Mouse (Mus musculus) forebrain, embryonic 10.5 days (tissue): ENCODE measurements around the gene Hoxc11. TPM values are rescaled to one million over a fixed set of nuclear protein-coding genes. Genes with fewer than 3 reads are reported as not detected.

Experiments
- DNase-seq: peaks from one replicate; pipeline ENCODE4 v3.0.0-alpha.2; 2017; ENCODE audit warnings: low spot score; ENCODE audit errors: extremely low spot score
- H3K27ac ChIP-seq: fragments of 300-500 bp; sonication (generic); 2 replicates; pipeline ENCODE4 v1.5.1; 2016; ENCODE audit warnings: mild to moderate bottlenecking
- H3K27me3 ChIP-seq: fragments of 300-500 bp; sonication (generic); 2 replicates; pipeline ENCODE4 v1.6.1; 2016; ENCODE audit warnings: mild to moderate bottlenecking; ENCODE audit not compliant: poor library complexity, severe bottlenecking
- H3K36me3 ChIP-seq: fragments of 300-500 bp; sonication (generic); replicated peaks from 2 replicates; pipeline ENCODE4 v1.6.1; 2016; ENCODE audit warnings: mild to moderate bottlenecking, moderate library complexity
- H3K4me1 ChIP-seq: fragments of 300-500 bp; sonication (generic); 2 replicates; pipeline ENCODE4 v1.6.1; 2016
- H3K4me3 ChIP-seq: fragments of 300-500 bp; sonication (generic); 2 replicates; pipeline ENCODE4 v1.5.1; 2016; ENCODE audit warnings: mild to moderate bottlenecking, moderate library complexity
- H3K9me3 ChIP-seq: fragments of 300-500 bp; sonication (generic); 2 replicates; pipeline ENCODE4 v1.6.1; 2016; ENCODE audit warnings: mild to moderate bottlenecking, moderate library complexity
- WGBS: fragments of 180-500 bp; shearing (Covaris S2); methylation state at CpG from one replicate; pipeline ENCODE4 v1.1.7; 2016; 5-methylcytosine and 5-hydroxymethylcytosine counted together
- polyA plus RNA-seq: library from polyadenylated mRNA; unstranded; fragments of >200 nt; fragmentation: Nextera tagmentation; extraction: Ambion mirVana; gene quantifications from 2 replicates; pipeline ENCODE4 v1.2.1, GENCODE M21; 2016

Gene Hoxc11
- polyA plus RNA-seq, 1 experiment from 2014 or later = not detected

DNA sequence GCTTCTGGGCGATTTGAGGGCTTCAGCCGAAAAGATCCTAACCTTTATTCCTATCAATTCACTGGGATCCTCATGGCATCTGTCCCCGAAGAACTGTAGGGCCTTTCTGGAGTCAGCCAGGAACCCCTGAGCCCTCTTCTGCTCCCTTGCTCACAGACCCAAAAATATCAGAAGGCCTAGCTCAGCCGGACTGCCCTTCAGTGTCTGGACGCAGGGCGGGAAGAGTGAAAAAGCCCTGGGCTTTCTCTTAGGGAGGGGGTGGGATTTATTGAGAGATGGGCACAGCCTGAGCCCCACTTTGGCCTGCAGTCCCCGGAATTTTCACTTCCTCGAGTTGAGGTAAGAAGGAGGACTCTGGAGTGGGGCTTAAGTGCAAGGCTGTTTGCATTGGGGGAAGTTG is 9.0 kb downstream of the Hoxc11 start:
- peaks cover 6% of the 10 kb centered on the region for H3K4me1 ChIP-seq
- no peak overlapping the region for H3K4me3 ChIP-seq
- 4% methylated on average over 8 of the region's 8 CpGs for WGBS
- H3K27ac ChIP-seq = no peak overlapping the region
- H3K27me3 ChIP-seq = peaks cover 100% of the 10 kb centered on the region
- no peak for DNase-seq
- no peaks in the 10 kb centered on the region for H3K36me3 ChIP-seq
- no peaks in the 10 kb centered on the region for H3K9me3 ChIP-seq

DNA sequence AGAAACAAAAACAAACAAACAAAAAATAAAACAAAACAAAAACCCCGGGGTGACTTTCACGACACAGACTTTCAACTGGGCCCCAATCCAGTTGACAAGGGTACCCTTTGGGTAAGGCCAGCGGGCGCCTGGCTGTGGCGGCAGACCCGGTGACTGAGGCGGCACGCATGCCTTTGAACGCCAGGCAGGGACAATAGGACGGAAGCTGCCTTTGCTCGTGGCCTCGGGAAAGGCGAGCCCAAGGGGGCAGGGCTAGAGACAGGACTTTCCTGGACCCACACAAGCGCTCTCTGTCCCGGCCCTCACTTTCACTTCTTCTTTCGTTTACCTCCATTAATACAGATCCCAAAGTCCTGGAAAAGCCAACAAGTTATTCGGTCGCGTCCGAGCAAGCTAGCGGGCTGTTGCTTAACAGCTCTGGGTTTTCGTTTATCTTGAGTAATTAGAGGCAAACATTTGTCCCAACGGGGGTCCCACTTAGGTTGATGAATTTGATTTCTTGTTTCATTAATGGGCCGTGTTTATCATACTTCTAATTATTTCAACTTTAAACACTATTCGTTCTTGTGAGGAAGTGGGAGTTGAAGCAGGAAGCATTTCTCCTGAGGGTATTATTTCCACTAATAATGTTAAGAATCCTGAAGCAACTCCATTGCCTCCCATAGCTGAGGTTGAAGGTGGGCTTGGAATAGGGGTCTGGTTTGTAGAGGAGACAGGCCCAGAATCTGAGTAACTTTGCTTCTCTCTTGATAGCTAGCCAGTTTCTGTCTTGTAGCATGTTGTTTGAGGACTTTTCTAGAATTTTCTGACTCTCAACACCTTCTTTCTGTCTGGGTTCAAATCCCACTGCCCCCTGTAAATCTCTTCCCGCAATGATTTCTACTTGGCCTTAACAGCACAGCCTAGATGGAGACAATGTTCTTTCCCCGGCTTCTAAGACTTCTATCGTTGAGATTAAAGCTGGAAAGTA is 9.7 kb downstream of the Hoxc11 start:
- H3K27ac ChIP-seq = no peak overlapping the region
- H3K4me1 ChIP-seq = peaks cover 6% of the 10 kb centered on the region
- peaks cover 100% of the 10 kb centered on the region for H3K27me3 ChIP-seq
- no peaks in the 10 kb centered on the region for H3K36me3 ChIP-seq
- H3K9me3 ChIP-seq = no peaks in the 10 kb centered on the region
- whole genome bisulfite sequencing = 1% methylated on average over 28 of the region's 28 CpGs
- H3K4me3 ChIP-seq = no peak overlapping the region
- peak; percentile 71 for DNase-seq

- WGBS = 2% methylated on average over 26 of the region's 26 CpGs
- Histone ChIP-seq H3K27ac (no peak overlapping the region), H3K27me3 (peaks cover 100% of the 10 kb centered on the region), H3K4me1 (peaks cover 6% of the 10 kb centered on the region), H3K4me3 (no peak overlapping the region), H3K9me3 (no peaks in the 10 kb centered on the region), H3K36me3 (no peaks in the 10 kb centered on the region)
- no peak for DNase-seq
Observed at GRCm38 (mm10) chr15:102965003-102965891, 11.0 kb downstream of the Hoxc11 start.

- peak overlapping the region; percentile 23; the same call in 1 of the 2 replicates for H3K4me3 ChIP-seq
- peak; percentile 85 for DNase-seq
- WGBS = 2% methylated on average over 30 of the region's 30 CpGs
Observed at GRCm38 (mm10) chr15:102965892-102966775, 11.9 kb downstream of the Hoxc11 start.

DNA sequence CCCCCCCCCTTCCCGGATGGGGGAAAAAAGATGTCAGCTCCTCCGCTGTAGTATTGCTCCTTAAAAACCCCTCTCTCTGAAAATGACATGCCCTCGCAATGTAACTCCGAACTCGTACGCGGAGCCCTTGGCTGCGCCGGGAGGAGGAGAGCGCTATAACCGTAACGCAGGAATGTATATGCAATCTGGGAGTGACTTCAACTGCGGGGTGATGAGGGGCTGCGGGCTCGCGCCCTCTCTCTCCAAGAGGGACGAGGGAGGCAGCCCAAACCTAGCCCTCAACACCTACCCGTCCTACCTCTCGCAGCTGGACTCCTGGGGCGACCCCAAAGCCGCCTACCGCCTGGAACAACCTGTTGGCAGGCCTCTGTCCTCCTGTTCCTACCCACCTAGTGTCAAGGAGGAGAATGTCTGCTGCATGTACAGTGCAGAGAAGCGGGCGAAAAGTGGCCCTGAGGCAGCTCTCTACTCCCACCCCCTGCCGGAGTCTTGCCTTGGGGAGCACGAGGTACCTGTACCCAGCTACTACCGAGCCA is 12.6 kb downstream of the Hoxc11 start, which contains the start of gene Hoxc10:
Gene Hoxc10 (plus strand): TSS at position 21 of the 536 bp plus-strand sequence.
- Histone ChIP-seq H3K9me3 (no peaks in the 10 kb centered on the region), H3K27ac (no peak within 1 kb of the TSS), H3K4me3 (peak within 1 kb of the TSS; percentile 23; the same call in 1 of the 2 replicates), H3K4me1 (peaks cover 6% of the 10 kb centered on the region), H3K36me3 (no peaks in the 10 kb centered on the region), H3K27me3 (peaks cover 100% of the 10 kb centered on the region)
- 2% methylated on average over 27 of the region's 27 CpGs for WGBS
- DNase-seq = no peak

More at GRCm38 (mm10) chr15:102965892-102966775, 11.9 kb downstream of the Hoxc11 start:
- Histone ChIP-seq H3K27me3 (peaks cover 100% of the 10 kb centered on the region), H3K4me1 (peaks cover 6% of the 10 kb centered on the region), H3K9me3 (no peaks in the 10 kb centered on the region), H3K27ac (no peak overlapping the region), H3K36me3 (no peaks in the 10 kb centered on the region)

- no peak within 1 kb of the TSS for H3K27ac ChIP-seq
- H3K27me3 ChIP-seq = peaks cover 100% of the 10 kb centered on the region
- peaks cover 6% of the 10 kb centered on the region for H3K4me1 ChIP-seq
- H3K9me3 ChIP-seq = no peaks in the 10 kb centered on the region
- peak within 1 kb of the TSS; percentile 23; the same call in 1 of the 2 replicates for H3K4me3 ChIP-seq
- WGBS = 3% methylated on average over 12 of the region's 12 CpGs
- no peak for DNase-seq
- H3K36me3 ChIP-seq = no peaks in the 10 kb centered on the region
Observed at GRCm38 (mm10) chr15:102967312-102967510, 13.0 kb downstream of the Hoxc11 start, which contains the start of gene Hoxc5. Hoxc5 (plus strand) TSS chr15:102967443.

DNA sequence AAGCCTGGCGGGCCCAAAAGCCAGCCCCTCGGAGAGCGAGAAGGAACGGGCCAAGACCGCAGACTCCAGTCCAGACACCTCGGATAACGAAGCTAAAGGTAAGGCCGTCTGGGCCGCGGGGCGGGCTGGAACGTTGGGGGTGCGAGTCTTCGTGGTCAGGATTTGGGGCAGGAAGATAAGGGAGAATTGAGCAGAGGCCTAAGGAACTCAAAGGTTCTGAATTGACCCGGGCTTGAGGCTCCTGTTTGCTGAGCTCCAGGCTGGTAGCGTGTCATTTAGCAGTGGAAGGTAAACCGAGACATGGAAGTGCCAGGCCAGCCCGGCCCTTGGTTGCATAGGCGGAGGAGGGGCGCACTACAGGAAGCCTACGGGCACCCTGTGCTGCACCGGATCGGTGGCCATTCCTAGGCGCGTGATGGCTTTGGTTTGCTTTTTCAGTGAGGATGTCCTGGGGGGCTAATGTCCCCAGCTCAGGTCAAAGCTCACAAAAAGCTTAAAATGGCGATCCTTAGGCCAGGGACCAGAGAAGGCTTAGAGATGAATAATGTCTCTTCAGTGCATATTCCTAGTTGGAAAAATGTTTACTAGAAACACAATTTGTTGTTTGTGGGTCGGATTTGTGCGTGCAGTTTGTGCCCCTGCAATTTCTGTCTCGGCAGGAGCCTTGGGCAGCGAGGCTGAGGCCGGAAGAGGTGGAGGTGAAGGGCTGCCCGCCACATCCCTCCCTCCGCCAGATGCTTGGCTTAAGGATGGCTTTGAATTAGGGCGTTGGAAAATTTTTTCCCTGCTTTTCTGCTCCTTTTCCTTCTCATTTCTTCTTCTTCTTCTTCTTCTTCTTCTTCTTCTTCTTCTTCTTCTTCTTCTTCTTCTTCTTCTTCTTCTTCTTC is 13.5 kb downstream of the Hoxc11 start:
- no peak for DNase-seq

DNA sequence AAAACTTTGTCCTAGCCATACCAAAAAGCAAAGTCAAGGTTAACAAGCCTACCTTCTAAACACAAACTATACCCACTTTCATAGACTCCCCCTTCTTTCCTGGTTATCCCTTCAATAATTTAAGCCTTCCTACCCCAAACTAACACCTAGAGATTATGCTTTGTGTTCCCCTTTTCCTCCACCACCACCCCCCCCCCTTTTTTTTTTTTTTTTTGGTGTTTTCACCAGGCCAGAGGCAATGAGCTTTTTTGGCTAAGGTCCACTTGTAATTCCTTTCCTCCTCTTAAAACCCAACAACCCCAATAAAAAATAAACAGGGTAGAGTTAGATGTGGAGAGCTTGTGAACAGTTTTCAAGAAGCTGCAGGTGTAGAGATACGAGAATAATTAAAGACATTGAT is 15.1 kb downstream of the Hoxc11 start:
- no peak overlapping the region for H3K4me3 ChIP-seq
- H3K9me3 ChIP-seq = no peaks in the 10 kb centered on the region
- no peak for DNase-seq
- no peaks in the 10 kb centered on the region for H3K36me3 ChIP-seq
- peaks cover 6% of the 10 kb centered on the region for H3K4me1 ChIP-seq
- no peak overlapping the region for H3K27ac ChIP-seq
- 43% methylated on average over 1 of the region's 1 CpGs for WGBS
- H3K27me3 ChIP-seq = peaks cover 100% of the 10 kb centered on the region

More for the DNA sequence above, 13.5 kb downstream of the Hoxc11 start:
- Histone ChIP-seq H3K27me3 (peaks cover 100% of the 10 kb centered on the region), H3K4me1 (peaks cover 6% of the 10 kb centered on the region), H3K27ac (no peak overlapping the region), H3K9me3 (no peaks in the 10 kb centered on the region), H3K4me3 (no peak overlapping the region), H3K36me3 (no peaks in the 10 kb centered on the region)
- 2% methylated on average over 34 of the region's 34 CpGs for WGBS

GRCm38 (mm10) chr15:102970740-102971139 is 16.5 kb downstream of the Hoxc11 start:
- Histone ChIP-seq H3K4me1 (peaks cover 6% of the 10 kb centered on the region), H3K27me3 (peaks cover 100% of the 10 kb centered on the region), H3K9me3 (no peaks in the 10 kb centered on the region), H3K4me3 (no peak overlapping the region), H3K36me3 (no peaks in the 10 kb centered on the region), H3K27ac (no peak overlapping the region)
- 1% methylated on average over 12 of the region's 12 CpGs for WGBS
- no peak for DNase-seq

DNA sequence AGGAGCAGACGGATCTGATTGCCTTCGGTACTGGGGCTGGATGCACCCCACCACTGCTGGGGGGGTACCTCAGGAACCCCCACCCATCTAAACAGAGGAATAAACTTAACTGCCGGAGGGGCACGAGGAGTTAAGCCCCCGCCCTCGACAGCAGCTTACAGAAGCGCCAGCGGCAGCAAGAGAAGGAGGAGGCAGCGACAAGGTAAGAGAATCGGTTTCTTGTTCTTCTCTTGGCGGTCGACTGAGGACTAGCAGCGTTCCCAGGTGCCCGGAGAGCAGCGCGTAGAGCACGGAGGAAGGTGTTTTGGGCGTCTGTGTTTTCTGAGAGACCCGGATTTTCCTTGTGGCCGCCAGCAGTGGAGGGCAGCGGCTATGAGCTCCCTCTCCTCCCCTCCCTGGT is 18.0 kb downstream of the Hoxc11 start:
- Histone ChIP-seq H3K4me3 (no peak overlapping the region), H3K4me1 (no peaks in the 10 kb centered on the region), H3K36me3 (no peaks in the 10 kb centered on the region), H3K9me3 (no peaks in the 10 kb centered on the region), H3K27me3 (peaks cover 100% of the 10 kb centered on the region), H3K27ac (no peak overlapping the region)
- WGBS = 1% methylated on average over 21 of the region's 21 CpGs
- no peak for DNase-seq

DNA sequence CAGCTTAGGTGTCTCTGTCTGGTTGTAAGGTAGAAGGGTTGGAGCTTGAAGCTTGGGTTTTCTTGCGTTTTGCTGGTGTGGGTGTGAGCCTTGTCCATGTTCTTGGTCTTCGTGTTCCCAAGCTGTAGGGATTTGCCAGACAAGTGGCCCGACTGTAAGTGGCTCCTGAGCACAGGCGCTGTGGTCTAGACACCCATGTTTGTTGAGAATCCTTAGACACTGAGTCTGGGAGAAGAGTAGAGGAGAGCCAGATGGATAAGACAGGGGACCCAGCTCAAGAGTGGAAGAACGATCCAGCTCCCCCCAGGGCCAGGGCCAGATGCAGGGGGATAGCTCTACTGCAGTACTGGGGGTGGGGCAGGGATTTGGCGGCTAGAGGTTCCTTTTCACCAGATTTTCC is 18.5 kb downstream of the Hoxc11 start:
- H3K27me3 ChIP-seq = peaks cover 100% of the 10 kb centered on the region
- H3K4me1 ChIP-seq = no peaks in the 10 kb centered on the region
- H3K4me3 ChIP-seq = no peak overlapping the region
- no peak overlapping the region for H3K27ac ChIP-seq
- 1% methylated on average over 6 of the region's 6 CpGs for WGBS
- H3K36me3 ChIP-seq = no peaks in the 10 kb centered on the region
- H3K9me3 ChIP-seq = no peaks in the 10 kb centered on the region
- DNase-seq = no peak
